Mouse (Mus musculus): ENCODE measurements around the gene B3glct. TPM values are rescaled to one million over a fixed set of nuclear protein-coding genes. Genes with fewer than 3 reads are reported as not detected.

Gene B3glct
- 10 to 100 TPM; 16.6 to 18.1 TPM for total RNA-seq (2021)
- long read RNA-seq, experiment 1, full-length matches to known transcripts: 4 of 10 reads
- long read RNA-seq, experiment 1, partial matches to known transcripts: 1 of 10 reads
- long read RNA-seq, experiment 1, other reads (novel, unspliced or antisense): 5 of 10 reads
- long read RNA-seq, experiment 2, full-length matches to known transcripts: 7 of 10 reads
- long read RNA-seq, experiment 2, partial matches to known transcripts: 1 of 10 reads
- long read RNA-seq, experiment 2, other reads (novel, unspliced or antisense): 2 of 10 reads

- DNase-seq: peak; percentile 93
Measured at GRCm38 (mm10) chr5:149678100-149678989, at the start of gene B3glct. B3glct (plus strand) TSS chr5:149678230.

GRCm38 (mm10) chr5:149634409-149635035 lies 43.5 kb upstream of the B3glct start:
- DNase-seq: no peak

GRCm38 (mm10) chr5:149635556-149635955 lies 42.5 kb upstream of the B3glct start:
- no peak for DNase-seq

GRCm38 (mm10) chr5:149636075-149636920 lies 41.7 kb upstream of the B3glct start, which contains the start of gene Hsph1:
Hsph1 (minus strand) TSS chr5:149636376.
- DNase-seq: peak; percentile 97

GRCm38 (mm10) chr5:149637306-149637705 lies 40.7 kb upstream of the B3glct start:
- DNase-seq: no peak

GRCm38 (mm10) chr5:149641277-149641892 lies 36.6 kb upstream of the B3glct start:
- DNase-seq: no peak

- DNase-seq: no peak
Measured at GRCm38 (mm10) chr5:149642366-149642765, 35.7 kb upstream of the B3glct start.

- DNase-seq: no peak
Measured at GRCm38 (mm10) chr5:149642783-149643509, 35.1 kb upstream of the B3glct start.

- no peak for DNase-seq
Measured at GRCm38 (mm10) chr5:149647367-149648115, 30.5 kb upstream of the B3glct start.

GRCm38 (mm10) chr5:149648196-149648595 lies 29.8 kb upstream of the B3glct start:
- peak; percentile 19 for DNase-seq

GRCm38 (mm10) chr5:149648895-149649406 lies 29.1 kb upstream of the B3glct start:
- no peak for DNase-seq

GRCm38 (mm10) chr5:149649499-149650178 lies 28.4 kb upstream of the B3glct start:
- peak; percentile 24 for DNase-seq

GRCm38 (mm10) chr5:149650179-149650553 lies 27.9 kb upstream of the B3glct start:
- DNase-seq: no peak

GRCm38 (mm10) chr5:149655636-149656035 lies 22.4 kb upstream of the B3glct start:
- DNase-seq: no peak

- DNase-seq: no peak
Measured at GRCm38 (mm10) chr5:149658022-149658421, 20.0 kb upstream of the B3glct start.

GRCm38 (mm10) chr5:149658741-149659413 lies 19.2 kb upstream of the B3glct start:
- DNase-seq: no peak

GRCm38 (mm10) chr5:149659414-149659780 lies 18.6 kb upstream of the B3glct start:
- no peak for DNase-seq

GRCm38 (mm10) chr5:149661428-149661827 lies 16.6 kb upstream of the B3glct start:
- no peak for DNase-seq

- DNase-seq: no peak
Measured at GRCm38 (mm10) chr5:149662980-149663379, 15.1 kb upstream of the B3glct start.

Data from adrenal gland, postnatal 10 days (tissue).